Mouse (Mus musculus): ENCODE results near the gene Cdx2. TPM values are rescaled to one million over a fixed set of nuclear protein-coding genes. Genes with fewer than 3 reads are reported as not detected.

The Cdx2 gene
- polyA plus RNA-seq, 1 experiment = not detected

- Histone ChIP-seq H3K4me3 (no peak overlapping the region), H3K36me3 (ENCODE audit: control insufficient read depth, insufficient read depth) (no peaks in the 10 kb centered on the region), H3K79me2 (ENCODE audit: control insufficient read depth, insufficient read depth) (no peaks in the 10 kb centered on the region), H3K4me2 (ENCODE audit: low read depth) (no peak overlapping the region), H3K27me3 (ENCODE audit: control insufficient read depth, insufficient read depth, insufficient read length) (peaks cover 14% of the 10 kb centered on the region), H3ac (ENCODE audit: control insufficient read depth, insufficient read length) (no peak overlapping the region)
- TF ChIP-seq POLR2A (IDR thresholded peaks at IDR 0.05; ENCODE audit: insufficient read length, low read depth) = no peak
- TF ChIP-seq REST (IDR thresholded peaks at IDR 0.05; ENCODE audit: insufficient read depth, insufficient read length) = no peak
- no peak for TF ChIP-seq TCF12 (IDR thresholded peaks at IDR 0.05; ENCODE audit: insufficient read depth, poor library complexity, severe bottlenecking)
- no peak for TF ChIP-seq E2F4 (IDR thresholded peaks at IDR 0.05; ENCODE audit: insufficient read depth)
- no peak for TF ChIP-seq CEBPB (IDR thresholded peaks at IDR 0.05; ENCODE audit: insufficient read depth, poor library complexity, severe bottlenecking)
- no peak for TF ChIP-seq POLR2AphosphoS2 (IDR thresholded peaks at IDR 0.05; ENCODE audit: insufficient read length, low read depth)
- no peak for TF ChIP-seq MYOD1 (IDR thresholded peaks at IDR 0.05; ENCODE audit: control insufficient read depth in 1 of 3, insufficient read length in 2 of 3, low read depth in 2 of 3)
- TF ChIP-seq USF1 (IDR thresholded peaks at IDR 0.05; ENCODE audit: low read depth) = no peak
- TF ChIP-seq SRF (IDR thresholded peaks at IDR 0.05; ENCODE audit: control insufficient read depth, insufficient read length, low read depth) = no peak
- no peak for TF ChIP-seq MAX (IDR thresholded peaks at IDR 0.05; ENCODE audit: low read depth)
- TF ChIP-seq TCF3 (IDR thresholded peaks at IDR 0.05; ENCODE audit: insufficient read length, low read depth) = no peak
- no peak for TF ChIP-seq MYOG (IDR thresholded peaks at IDR 0.05; ENCODE audit: control insufficient read depth in 1 of 3, insufficient read depth in 1 of 3, insufficient read length in 2 of 3, low read depth in 2 of 3)
Measured at GRCm38 (mm10) chr5:147261899-147262541, 45.0 kb downstream of the Cdx2 start.

- H3K36me3 ChIP-seq (ENCODE audit: control insufficient read depth, insufficient read depth) = no peaks in the 10 kb centered on the region
- peaks cover 6% of the 10 kb centered on the region for H3K27me3 ChIP-seq (ENCODE audit: control insufficient read depth, insufficient read depth, insufficient read length)
- no peak overlapping the region for H3ac ChIP-seq (ENCODE audit: control insufficient read depth, insufficient read length)
- H3K4me2 ChIP-seq (ENCODE audit: low read depth) = no peak overlapping the region
- H3K4me3 ChIP-seq = no peak overlapping the region
- TF ChIP-seq REST (IDR thresholded peaks at IDR 0.05; ENCODE audit: insufficient read depth, insufficient read length) = no peak
- TF ChIP-seq TCF12 (IDR thresholded peaks at IDR 0.05; ENCODE audit: insufficient read depth, poor library complexity, severe bottlenecking) = no peak
- TF ChIP-seq POLR2A (IDR thresholded peaks at IDR 0.05; ENCODE audit: insufficient read length, low read depth) = no peak
- TF ChIP-seq CEBPB (IDR thresholded peaks at IDR 0.05; ENCODE audit: insufficient read depth, poor library complexity, severe bottlenecking) = no peak
- no peak for TF ChIP-seq SRF (IDR thresholded peaks at IDR 0.05; ENCODE audit: control insufficient read depth, insufficient read length, low read depth)
- no peak for TF ChIP-seq MAX (IDR thresholded peaks at IDR 0.05; ENCODE audit: low read depth)
- TF ChIP-seq USF1 (IDR thresholded peaks at IDR 0.05; ENCODE audit: low read depth) = no peak
- no peak for TF ChIP-seq TCF3 (IDR thresholded peaks at IDR 0.05; ENCODE audit: insufficient read length, low read depth)
- no peak for TF ChIP-seq E2F4 (IDR thresholded peaks at IDR 0.05; ENCODE audit: insufficient read depth)
- TF ChIP-seq MYOD1 (IDR thresholded peaks at IDR 0.05; ENCODE audit: control insufficient read depth in 1 of 3, insufficient read length in 2 of 3, low read depth in 2 of 3) = no peak
- TF ChIP-seq MYOG (IDR thresholded peaks at IDR 0.05; ENCODE audit: control insufficient read depth in 1 of 3, insufficient read depth in 1 of 3, insufficient read length in 2 of 3, low read depth in 2 of 3) = no peak
- TF ChIP-seq POLR2AphosphoS2 (IDR thresholded peaks at IDR 0.05; ENCODE audit: insufficient read length, low read depth) = no peak
- H3K79me2 ChIP-seq (ENCODE audit: control insufficient read depth, insufficient read depth) = no peaks in the 10 kb centered on the region
Measured at GRCm38 (mm10) chr5:147260778-147261177, 46.3 kb downstream of the Cdx2 start.

DNA sequence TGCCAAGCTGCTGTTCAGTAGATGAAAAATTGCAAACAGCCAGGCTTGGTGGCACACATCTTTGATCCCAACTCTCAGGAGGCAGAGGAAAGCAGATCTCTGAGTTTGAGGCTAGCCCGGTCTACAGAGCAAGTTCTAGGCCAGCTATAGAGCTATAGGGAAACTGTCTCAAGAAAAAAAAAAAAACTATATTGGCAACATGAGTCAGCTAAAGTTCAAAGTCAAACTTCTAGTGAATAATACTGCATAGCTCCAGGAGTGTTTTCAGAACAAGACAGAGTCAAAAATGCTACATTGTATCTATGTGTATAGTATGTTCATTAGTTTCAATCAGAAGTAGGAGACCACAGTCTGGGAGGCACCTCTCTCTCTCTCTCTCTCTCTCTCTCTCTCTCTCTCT, 46.9 kb downstream of the Cdx2 start:
- TF ChIP-seq REST (IDR thresholded peaks at IDR 0.05; ENCODE audit: insufficient read depth, insufficient read length) (no peak), POLR2AphosphoS2 (IDR thresholded peaks at IDR 0.05; ENCODE audit: insufficient read length, low read depth) (no peak), USF1 (IDR thresholded peaks at IDR 0.05; ENCODE audit: low read depth) (no peak), MAX (IDR thresholded peaks at IDR 0.05; ENCODE audit: low read depth) (no peak), E2F4 (IDR thresholded peaks at IDR 0.05; ENCODE audit: insufficient read depth) (no peak), TCF3 (IDR thresholded peaks at IDR 0.05; ENCODE audit: insufficient read length, low read depth) (no peak), SRF (IDR thresholded peaks at IDR 0.05; ENCODE audit: control insufficient read depth, insufficient read length, low read depth) (no peak), POLR2A (IDR thresholded peaks at IDR 0.05; ENCODE audit: insufficient read length, low read depth) (no peak), MYOG (IDR thresholded peaks at IDR 0.05; ENCODE audit: control insufficient read depth in 1 of 3, insufficient read depth in 1 of 3, insufficient read length in 2 of 3, low read depth in 2 of 3) (no peak), TCF12 (IDR thresholded peaks at IDR 0.05; ENCODE audit: insufficient read depth, poor library complexity, severe bottlenecking) (no peak), CEBPB (IDR thresholded peaks at IDR 0.05; ENCODE audit: insufficient read depth, poor library complexity, severe bottlenecking) (no peak), MYOD1 (IDR thresholded peaks at IDR 0.05; ENCODE audit: control insufficient read depth in 1 of 3, insufficient read length in 2 of 3, low read depth in 2 of 3) (no peak)
- peaks cover 6% of the 10 kb centered on the region for H3K27me3 ChIP-seq (ENCODE audit: control insufficient read depth, insufficient read depth, insufficient read length)

More for the DNA sequence above, 46.9 kb downstream of the Cdx2 start:
- H3ac ChIP-seq (ENCODE audit: control insufficient read depth, insufficient read length) = no peak overlapping the region
- H3K79me2 ChIP-seq (ENCODE audit: control insufficient read depth, insufficient read depth) = no peaks in the 10 kb centered on the region
- H3K4me3 ChIP-seq = no peak overlapping the region
- H3K4me2 ChIP-seq (ENCODE audit: low read depth) = no peak overlapping the region
- no peaks in the 10 kb centered on the region for H3K36me3 ChIP-seq (ENCODE audit: control insufficient read depth, insufficient read depth)

Other genes with a start within 250 kb of the Cdx2 start
- gene Lnx2, start 230.7 kb downstream of the Cdx2 start, polyA plus RNA-seq (2012; fragmentation: generic; extraction: Trizol) = 2.2 TPM
- gene Polr1d, start 230.2 kb downstream of the Cdx2 start, polyA plus RNA-seq (2012; fragmentation: generic; extraction: Trizol) = 92.4 TPM
- gene Gsx1, start 118.6 kb downstream of the Cdx2 start, polyA plus RNA-seq (2012; fragmentation: generic; extraction: Trizol) = not detected
- not detected for gene Pdx1, start 37.3 kb downstream of the Cdx2 start, polyA plus RNA-seq (2012; fragmentation: generic; extraction: Trizol)
- gene Urad, start 15.2 kb upstream of the Cdx2 start, polyA plus RNA-seq (2012; fragmentation: generic; extraction: Trizol) = not detected
- gene Flt3, start 93.2 kb upstream of the Cdx2 start, polyA plus RNA-seq (2012; fragmentation: generic; extraction: Trizol) = 0.01 TPM
- gene Pan3, start 122.9 kb upstream of the Cdx2 start, polyA plus RNA-seq (2012; fragmentation: generic; extraction: Trizol) = 10.9 TPM